Mouse (Mus musculus) kidney, embryonic 16.5 days (tissue): ENCODE data around the gene 1110032A03Rik. TPM values are rescaled to one million over a fixed set of nuclear protein-coding genes. Genes with fewer than 3 reads are reported as not detected.

ENCODE experiments used
- ATAC-seq: fragments of 200-750 bp; cut with Nextera tagmentation; 2 replicates; pipeline ENCODE4 v1.8.0; 2017; ENCODE audit warnings: moderate TSS enrichment; ENCODE audit not compliant: low FRiP score, low TSS enrichment
- H3K27ac ChIP-seq: fragments of 300-500 bp; sonication (generic); 2 replicates; pipeline ENCODE4 v1.5.1; 2014; ENCODE audit warnings: low read length
- H3K27me3 ChIP-seq: fragments of 300-500 bp; sonication (generic); 2 replicates; pipeline ENCODE4 v1.6.1; 2014; ENCODE audit warnings: low read length, control low read depth, mixed read lengths; ENCODE audit not compliant: insufficient read depth
- H3K36me3 ChIP-seq: fragments of 300-500 bp; sonication (generic); 2 replicates; pipeline ENCODE4 v1.6.1; 2014; ENCODE audit warnings: low read length, control low read depth, mixed read lengths; ENCODE audit not compliant: insufficient read depth
- H3K4me1 ChIP-seq: fragments of 300-500 bp; sonication (generic); 2 replicates; pipeline ENCODE4 v1.6.1; 2014; ENCODE audit warnings: low read length, control low read depth, mixed read lengths; ENCODE audit not compliant: insufficient read depth
- H3K4me2 ChIP-seq: fragments of 300-500 bp; sonication (generic); replicated peaks from 2 replicates; pipeline ENCODE4 v1.6.1; 2014; ENCODE audit warnings: low read depth, low read length
- H3K4me3 ChIP-seq: fragments of 300-500 bp; sonication (generic); 2 replicates; pipeline ENCODE4 v1.5.1; 2014; ENCODE audit warnings: mild to moderate bottlenecking, low read length
- H3K9ac ChIP-seq: fragments of 300-500 bp; sonication (generic); replicated peaks from 2 replicates; pipeline ENCODE4 v1.6.1; 2014; ENCODE audit warnings: low read length
- H3K9me3 ChIP-seq: fragments of 300-500 bp; sonication (generic); 2 replicates; pipeline ENCODE4 v1.6.1; 2016; ENCODE audit warnings: low read length, control low read depth
- WGBS: fragments of 180-500 bp; shearing (Covaris S2); extraction: QIAGEN DNeasy Blood & Tissue Kit; methylation state at CpG from one replicate; pipeline ENCODE4 v1.1.7; 2014; 5-methylcytosine and 5-hydroxymethylcytosine counted together
- polyA plus RNA-seq: library from polyadenylated mRNA; unstranded; fragments of >200 nt; fragmentation: Nextera tagmentation; extraction: Ambion mirVana; gene quantifications from 2 replicates; pipeline ENCODE4 v1.2.1, GENCODE M21; 2015

Gene 1110032A03Rik
- polyA plus RNA-seq, 1 experiment from 2014 or later: 33.1 TPM

DNA sequence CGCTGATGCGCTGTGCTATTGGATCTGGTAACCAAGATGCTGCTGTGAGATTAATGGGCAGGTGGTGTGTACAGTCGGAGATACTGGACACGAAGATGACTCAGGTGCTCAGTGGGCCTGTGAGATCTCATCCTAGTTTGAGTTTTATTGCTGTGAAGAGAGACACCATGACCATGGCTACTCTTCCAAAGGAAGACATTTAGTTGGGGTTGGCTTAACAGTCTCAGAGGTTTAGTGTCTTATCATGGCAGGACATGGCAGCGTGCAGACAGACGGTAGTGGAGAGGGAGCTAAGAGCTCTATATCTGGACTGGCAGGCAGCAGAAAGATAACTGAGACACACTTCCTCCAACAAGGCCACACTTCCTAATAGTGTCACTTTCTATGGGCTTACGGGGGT lies 35.9 kb upstream of the 1110032A03Rik start:
- Histone ChIP-seq H3K36me3 (peaks cover 47% of the 10 kb centered on the region), H3K4me2 (no peak overlapping the region), H3K27ac (no peak overlapping the region), H3K4me3 (no peak overlapping the region), H3K9me3 (no peaks in the 10 kb centered on the region), H3K27me3 (no peaks in the 10 kb centered on the region), H3K4me1 (no peaks in the 10 kb centered on the region), H3K9ac (no peak overlapping the region)
- ATAC-seq: no peak
- 91% methylated on average over 7 of the region's 7 CpGs for WGBS

GRCm38 (mm10) chr9:50809146-50809545 lies 33.8 kb upstream of the 1110032A03Rik start:
- no peak overlapping the region for H3K4me2 ChIP-seq
- H3K27ac ChIP-seq: no peak overlapping the region
- no peaks in the 10 kb centered on the region for H3K9me3 ChIP-seq
- WGBS: 65% methylated on average over 13 of the region's 13 CpGs
- no peak overlapping the region for H3K9ac ChIP-seq
- peaks cover 52% of the 10 kb centered on the region for H3K36me3 ChIP-seq
- no peaks in the 10 kb centered on the region for H3K27me3 ChIP-seq
- 0 out of 2 replicates have a peak, but pooled peaks have one; percentile 46 for ATAC-seq
- no peak overlapping the region for H3K4me3 ChIP-seq
- H3K4me1 ChIP-seq: no peaks in the 10 kb centered on the region

DNA sequence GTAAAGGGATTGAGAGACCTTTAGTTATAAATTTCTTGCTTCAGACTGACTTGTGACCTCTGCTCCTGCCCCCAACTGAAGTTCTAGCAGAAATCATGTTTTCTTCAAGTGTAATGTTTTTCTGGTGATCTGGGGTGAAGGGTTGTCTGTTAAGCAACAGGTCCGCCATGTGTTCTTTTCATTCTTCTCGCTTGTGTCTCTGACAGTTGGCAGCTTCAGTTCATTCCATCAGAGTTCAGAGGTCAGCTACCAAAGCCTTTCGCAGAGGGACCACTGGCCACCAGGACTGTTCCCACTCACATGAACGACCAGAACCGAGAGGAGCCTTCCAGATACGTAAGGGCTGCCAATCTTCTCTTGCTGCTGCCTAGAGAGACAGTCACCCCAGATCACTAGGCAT lies 33.2 kb upstream of the 1110032A03Rik start:
- Histone ChIP-seq H3K4me2 (no peak overlapping the region), H3K4me3 (no peak overlapping the region), H3K36me3 (peaks cover 52% of the 10 kb centered on the region), H3K9me3 (no peaks in the 10 kb centered on the region), H3K4me1 (no peaks in the 10 kb centered on the region), H3K27ac (no peak overlapping the region), H3K27me3 (no peaks in the 10 kb centered on the region), H3K9ac (no peak overlapping the region)
- no peak for ATAC-seq
- 73% methylated on average over 6 of the region's 6 CpGs for WGBS

DNA sequence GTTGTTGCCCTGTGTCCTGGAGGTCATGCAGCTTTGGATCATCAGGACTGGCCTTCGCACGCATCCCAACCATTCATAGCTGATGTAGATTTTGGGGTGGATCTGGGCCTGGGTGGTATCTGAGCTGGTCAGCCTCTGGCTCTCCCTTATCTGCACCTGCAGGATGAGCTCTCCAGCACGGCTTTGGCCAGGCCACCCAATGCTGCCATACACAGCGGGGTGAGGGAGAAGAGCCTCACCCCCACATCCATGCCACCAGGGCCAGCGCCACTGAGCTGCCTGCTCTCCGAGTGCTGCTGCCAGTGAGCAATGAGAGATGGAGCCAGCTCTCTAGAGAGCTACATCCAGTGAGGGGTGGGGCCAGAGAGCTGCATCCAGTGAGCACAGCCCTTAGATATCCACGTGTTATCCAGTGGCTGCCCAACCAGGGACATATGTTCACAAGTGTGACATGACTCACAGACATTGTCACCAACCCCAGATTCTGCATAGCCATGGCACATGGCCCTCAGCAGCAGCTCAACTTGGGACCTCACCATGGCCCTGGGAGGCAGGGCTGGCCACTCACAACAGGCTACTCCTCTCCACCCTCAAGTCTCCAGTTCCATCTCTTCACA lies 27.8 kb upstream of the 1110032A03Rik start:
- Histone ChIP-seq H3K36me3 (peaks cover 41% of the 10 kb centered on the region), H3K9me3 (no peaks in the 10 kb centered on the region), H3K27me3 (no peaks in the 10 kb centered on the region), H3K4me1 (no peaks in the 10 kb centered on the region), H3K27ac (no peak overlapping the region), H3K9ac (no peak overlapping the region), H3K4me2 (no peak overlapping the region), H3K4me3 (no peak overlapping the region)
- ATAC-seq: no peak
- WGBS: 88% methylated on average over 7 of the region's 7 CpGs

GRCm38 (mm10) chr9:50800985-50801384 lies 25.7 kb upstream of the 1110032A03Rik start:
- H3K36me3 ChIP-seq: peaks cover 37% of the 10 kb centered on the region
- H3K4me3 ChIP-seq: no peak overlapping the region
- H3K27ac ChIP-seq: no peak overlapping the region
- no peaks in the 10 kb centered on the region for H3K27me3 ChIP-seq
- H3K9ac ChIP-seq: no peak overlapping the region
- no peaks in the 10 kb centered on the region for H3K9me3 ChIP-seq
- no peaks in the 10 kb centered on the region for H3K4me1 ChIP-seq
- 0 out of 2 replicates have a peak, but pooled peaks have one; percentile 31 for ATAC-seq
- WGBS: 54% methylated on average over 2 of the region's 2 CpGs
- H3K4me2 ChIP-seq: no peak overlapping the region

DNA sequence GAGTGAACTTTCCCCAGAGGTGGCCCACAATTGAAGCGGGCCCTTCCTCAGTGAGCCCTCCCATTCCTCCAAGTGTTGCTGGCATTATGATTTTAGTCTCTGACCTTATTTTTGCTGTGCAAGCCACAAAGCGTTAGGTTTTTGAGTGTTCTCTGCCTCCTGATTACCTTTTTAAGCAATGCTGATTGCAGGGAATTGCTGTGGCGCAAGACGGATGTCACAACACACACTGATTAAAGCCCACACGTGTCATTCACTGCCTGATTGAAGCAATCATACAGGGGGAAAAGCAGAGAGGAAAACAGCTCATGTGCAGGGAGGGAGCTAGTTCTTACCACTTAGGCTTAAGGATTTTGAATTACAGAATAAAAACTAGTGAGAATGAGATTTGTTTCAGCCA lies 23.0 kb upstream of the 1110032A03Rik start:
- Histone ChIP-seq H3K27me3 (no peaks in the 10 kb centered on the region), H3K4me3 (no peak overlapping the region), H3K9ac (no peak overlapping the region), H3K27ac (no peak overlapping the region), H3K36me3 (peaks cover 20% of the 10 kb centered on the region), H3K4me2 (no peak overlapping the region), H3K9me3 (no peaks in the 10 kb centered on the region), H3K4me1 (no peaks in the 10 kb centered on the region)
- no peak for ATAC-seq
- WGBS: 89% methylated on average over 5 of the region's 5 CpGs

DNA sequence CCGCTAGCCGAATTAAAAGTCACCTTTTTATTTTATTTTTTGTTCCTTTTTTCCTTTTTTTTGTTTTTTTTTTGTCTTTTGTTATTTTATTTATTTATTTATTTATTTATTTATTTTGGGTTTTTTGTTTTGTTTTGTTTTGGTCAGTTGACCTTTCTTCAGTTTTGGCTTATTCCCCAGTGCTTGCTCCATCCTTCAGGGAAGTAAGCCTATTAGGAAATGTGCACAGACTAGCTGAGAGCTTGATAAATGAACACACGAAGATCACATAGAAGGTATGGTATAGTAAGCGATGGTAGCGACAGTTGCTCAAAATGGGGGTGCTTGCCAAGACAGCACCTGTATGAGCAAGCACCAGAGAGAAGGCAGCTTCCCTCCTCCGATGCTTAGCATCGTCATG lies 22.3 kb upstream of the 1110032A03Rik start:
- Histone ChIP-seq H3K4me1 (no peaks in the 10 kb centered on the region), H3K36me3 (peaks cover 17% of the 10 kb centered on the region), H3K4me3 (no peak overlapping the region), H3K9ac (no peak overlapping the region), H3K4me2 (no peak overlapping the region), H3K9me3 (no peaks in the 10 kb centered on the region), H3K27me3 (no peaks in the 10 kb centered on the region), H3K27ac (no peak overlapping the region)
- WGBS: 98% methylated on average over 7 of the region's 7 CpGs
- no peak for ATAC-seq

GRCm38 (mm10) chr9:50796776-50797175 lies 21.5 kb upstream of the 1110032A03Rik start:
- H3K4me1 ChIP-seq: no peaks in the 10 kb centered on the region
- H3K4me3 ChIP-seq: no peak overlapping the region
- ATAC-seq: no peak
- H3K9ac ChIP-seq: no peak overlapping the region
- WGBS: 83% methylated on average over 8 of the region's 8 CpGs
- no peak overlapping the region for H3K27ac ChIP-seq
- H3K36me3 ChIP-seq: peaks cover 24% of the 10 kb centered on the region
- no peaks in the 10 kb centered on the region for H3K9me3 ChIP-seq
- H3K27me3 ChIP-seq: no peaks in the 10 kb centered on the region
- no peak overlapping the region for H3K4me2 ChIP-seq

- H3K4me2 ChIP-seq: no peak overlapping the region
- H3K4me1 ChIP-seq: no peaks in the 10 kb centered on the region
- WGBS: 86% methylated on average over 3 of the region's 3 CpGs
- H3K27ac ChIP-seq: no peak overlapping the region
- no peak for ATAC-seq
- H3K4me3 ChIP-seq: no peak overlapping the region
- H3K9me3 ChIP-seq: no peaks in the 10 kb centered on the region
- H3K27me3 ChIP-seq: no peaks in the 10 kb centered on the region
- peaks cover 26% of the 10 kb centered on the region for H3K36me3 ChIP-seq
- no peak overlapping the region for H3K9ac ChIP-seq
These were observed 19.9 kb upstream of the 1110032A03Rik start for GRCm38 (mm10) chr9:50795266-50795665.

- 81% methylated on average over 2 of the region's 2 CpGs for WGBS
- no peak overlapping the region for H3K4me2 ChIP-seq
- no peak overlapping the region for H3K9ac ChIP-seq
- H3K4me1 ChIP-seq: no peaks in the 10 kb centered on the region
- H3K36me3 ChIP-seq: peaks cover 56% of the 10 kb centered on the region
- no peak overlapping the region for H3K4me3 ChIP-seq
- no peaks in the 10 kb centered on the region for H3K9me3 ChIP-seq
- H3K27me3 ChIP-seq: no peaks in the 10 kb centered on the region
- no peak for ATAC-seq
- H3K27ac ChIP-seq: no peak overlapping the region
These were observed 6.8 kb upstream of the 1110032A03Rik start for GRCm38 (mm10) chr9:50782155-50782554.
